Mouse (Mus musculus) embryonic facial prominence, embryonic 10.5 days (tissue): ENCODE measurements around the gene Tmem129. TPM values are rescaled to one million over a fixed set of nuclear protein-coding genes. Genes with fewer than 3 reads are reported as not detected.

ENCODE experiments used
- DNase-seq: peaks from one replicate; pipeline ENCODE4 v3.0.0-alpha.2; 2017; ENCODE audit warnings: low spot score
- H3K27ac ChIP-seq: fragments of 300-500 bp; sonication (generic); replicated peaks from 2 replicates; pipeline ENCODE4 v1.5.1; 2016; ENCODE audit warnings: mild to moderate bottlenecking
- H3K27me3 ChIP-seq: fragments of 300-500 bp; sonication (generic); replicated peaks from 2 replicates; pipeline ENCODE4 v1.6.1; 2016; ENCODE audit warnings: low read depth, mild to moderate bottlenecking; ENCODE audit not compliant: poor library complexity, severe bottlenecking
- H3K36me3 ChIP-seq: fragments of 300-500 bp; sonication (generic); replicated peaks from 2 replicates; pipeline ENCODE4 v1.6.1; 2016; ENCODE audit warnings: mild to moderate bottlenecking, moderate library complexity
- H3K4me1 ChIP-seq: fragments of 300-500 bp; sonication (generic); 2 replicates; pipeline ENCODE4 v1.6.1; 2016
- H3K4me3 ChIP-seq: fragments of 300-500 bp; sonication (generic); 2 replicates; pipeline ENCODE4 v1.5.1; 2016; ENCODE audit warnings: mild to moderate bottlenecking, moderate library complexity
- H3K9me3 ChIP-seq: fragments of 300-500 bp; sonication (generic); 2 replicates; pipeline ENCODE4 v1.6.1; 2016; ENCODE audit warnings: mild to moderate bottlenecking
- WGBS: fragments of 180-500 bp; shearing (Covaris S2); methylation state at CpG from one replicate; pipeline ENCODE4 v1.1.7; 2016; 5-methylcytosine and 5-hydroxymethylcytosine counted together
- polyA plus RNA-seq: library from polyadenylated mRNA; unstranded; fragments of >200 nt; fragmentation: Nextera tagmentation; extraction: Ambion mirVana; gene quantifications from 2 replicates; pipeline ENCODE4 v1.2.1, GENCODE M21; 2016

Tmem129 gene
- polyA plus RNA-seq, 1 experiment from 2014 or later = 37.1 TPM

- peaks cover 84% of the 10 kb centered on the region for H3K4me1 ChIP-seq
- no peaks in the 10 kb centered on the region for H3K9me3 ChIP-seq
- H3K4me3 ChIP-seq = peak overlapping the region; percentile 64
- peak overlapping the region; percentile 90 for H3K27ac ChIP-seq
- H3K36me3 ChIP-seq = no peaks in the 10 kb centered on the region
- peaks cover 100% of the 10 kb centered on the region for H3K27me3 ChIP-seq
- no peak for DNase-seq
- WGBS = under 1% methylated on average over 24 of the region's 24 CpGs
These were observed 37.5 kb upstream of the Tmem129 start for GRCm38 (mm10) chr5:33695718-33696121.

DNA sequence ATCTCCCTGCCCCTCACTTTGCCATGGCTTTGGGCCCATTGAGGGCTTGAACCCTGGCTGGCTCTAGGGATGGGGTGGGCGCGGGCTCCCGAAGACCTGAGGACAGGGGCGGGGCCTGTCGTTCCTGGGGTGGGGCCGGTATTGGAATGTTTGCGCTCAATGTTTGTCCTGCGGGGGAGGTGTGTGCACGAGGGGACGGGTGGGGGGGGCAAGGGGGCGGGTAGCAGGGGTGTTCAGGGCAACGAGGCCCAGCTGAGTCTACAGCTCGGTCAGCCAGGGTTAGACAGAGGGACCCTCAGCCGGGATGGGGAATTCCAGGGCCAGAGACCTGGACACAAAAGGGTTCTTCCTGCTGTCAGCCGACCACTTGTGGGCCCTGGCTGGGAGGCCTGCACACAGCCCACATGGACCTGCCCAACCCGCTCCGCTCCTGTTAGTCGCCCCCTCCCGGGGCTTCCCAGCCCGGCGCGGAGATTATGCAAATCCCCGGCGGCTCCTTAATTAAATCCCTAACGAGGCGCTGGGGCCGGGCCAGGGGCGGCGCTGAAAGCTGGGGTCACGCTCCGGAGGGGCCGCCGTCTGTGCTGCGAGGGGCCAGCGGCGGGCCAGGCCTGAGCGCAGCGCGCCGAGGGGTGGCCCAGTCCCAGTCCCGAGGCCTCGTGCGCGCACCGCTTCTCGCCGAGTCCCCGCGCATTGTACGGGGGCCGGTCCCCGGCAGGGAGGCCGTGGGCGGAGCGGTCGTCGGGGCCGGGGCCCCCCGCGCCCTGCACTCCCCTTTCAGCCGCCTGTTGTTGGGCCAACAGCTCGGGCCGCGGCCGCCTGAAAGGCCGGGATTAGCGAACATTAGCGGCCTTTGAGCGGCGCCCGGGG is 36.9 kb upstream of the Tmem129 start:
- peaks cover 84% of the 10 kb centered on the region for H3K4me1 ChIP-seq
- no peaks in the 10 kb centered on the region for H3K36me3 ChIP-seq
- peaks cover 100% of the 10 kb centered on the region for H3K27me3 ChIP-seq
- no peaks in the 10 kb centered on the region for H3K9me3 ChIP-seq
- peak overlapping the region; percentile 90 for H3K27ac ChIP-seq
- peak overlapping the region; percentile 64 for H3K4me3 ChIP-seq
- 1% methylated on average over 71 of the region's 71 CpGs for WGBS
- peak; percentile 81 for DNase-seq

GRCm38 (mm10) chr5:33694461-33694847 is 36.2 kb upstream of the Tmem129 start:
- Histone ChIP-seq H3K4me3 (peak overlapping the region; percentile 64; the same call in 1 of the 2 replicates), H3K9me3 (no peaks in the 10 kb centered on the region), H3K27ac (peak overlapping the region; percentile 90), H3K36me3 (no peaks in the 10 kb centered on the region), H3K4me1 (peaks cover 84% of the 10 kb centered on the region), H3K27me3 (peaks cover 100% of the 10 kb centered on the region)
- DNase-seq = no peak
- 42% methylated on average over 9 of the region's 9 CpGs for WGBS

- Histone ChIP-seq H3K27ac (peak overlapping the region; percentile 72), H3K27me3 (peaks cover 99% of the 10 kb centered on the region), H3K9me3 (no peaks in the 10 kb centered on the region), H3K36me3 (no peaks in the 10 kb centered on the region), H3K4me1 (peaks cover 73% of the 10 kb centered on the region), H3K4me3 (peak overlapping the region; percentile 27)
- peak; percentile 71 for DNase-seq
- 4% methylated on average over 24 of the region's 24 CpGs for WGBS
These were observed 34.2 kb upstream of the Tmem129 start for GRCm38 (mm10) chr5:33692393-33692792.

DNA sequence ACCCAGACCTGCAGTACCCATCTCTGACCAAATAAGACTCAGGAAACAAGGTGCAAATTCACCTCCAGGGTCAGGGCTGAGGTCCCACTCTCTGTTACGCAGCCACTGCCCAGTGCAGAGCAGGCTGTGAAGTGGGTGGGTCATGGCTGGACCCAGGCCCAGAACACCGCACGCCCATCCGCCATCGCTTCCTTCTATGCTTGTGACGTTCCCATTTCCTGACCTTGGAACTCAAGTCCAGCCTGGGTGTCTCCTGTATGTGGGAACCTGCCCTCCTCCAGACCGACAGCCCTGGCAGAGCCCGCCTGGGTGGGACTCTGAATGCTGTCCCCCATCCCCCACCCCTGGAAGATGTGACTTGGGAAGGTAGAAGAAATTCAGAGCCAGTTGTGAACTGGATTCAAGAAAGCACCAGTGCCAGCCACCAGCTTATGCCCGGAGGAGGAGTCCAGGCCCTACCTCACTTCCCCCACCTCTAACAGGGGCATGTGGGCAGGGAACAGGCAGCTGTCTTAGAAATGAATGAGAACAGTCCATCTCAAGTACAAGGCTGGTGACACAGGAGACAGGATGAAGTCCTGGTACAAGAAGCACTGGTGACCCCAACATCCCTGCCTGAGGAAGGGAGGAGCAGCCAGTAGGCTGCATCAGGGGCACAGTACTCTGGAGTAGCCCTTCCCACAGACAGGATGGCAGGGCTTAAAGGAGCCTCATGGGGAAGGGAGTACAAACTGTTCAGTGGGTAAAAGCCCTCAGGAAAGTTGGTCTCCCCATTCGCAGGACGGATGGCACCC is 31.8 kb upstream of the Tmem129 start:
- Histone ChIP-seq H3K27ac (peak overlapping the region; percentile 78), H3K36me3 (no peaks in the 10 kb centered on the region), H3K9me3 (no peaks in the 10 kb centered on the region), H3K4me1 (peaks cover 50% of the 10 kb centered on the region), H3K4me3 (peak overlapping the region; percentile 33; the same call in 1 of the 2 replicates), H3K27me3 (peaks cover 96% of the 10 kb centered on the region)
- no peak for DNase-seq
- WGBS = 84% methylated on average over 11 of the region's 11 CpGs

GRCm38 (mm10) chr5:33689221-33689844 is 31.1 kb upstream of the Tmem129 start:
- peaks cover 89% of the 10 kb centered on the region for H3K27me3 ChIP-seq
- no peaks in the 10 kb centered on the region for H3K36me3 ChIP-seq
- no peaks in the 10 kb centered on the region for H3K9me3 ChIP-seq
- WGBS = 50% methylated on average over 20 of the region's 20 CpGs
- H3K27ac ChIP-seq = peak overlapping the region; percentile 78
- H3K4me3 ChIP-seq = peak overlapping the region; percentile 33
- DNase-seq = no peak
- H3K4me1 ChIP-seq = peaks cover 49% of the 10 kb centered on the region

GRCm38 (mm10) chr5:33688278-33689220 is 30.3 kb upstream of the Tmem129 start:
- peaks cover 81% of the 10 kb centered on the region for H3K27me3 ChIP-seq
- no peaks in the 10 kb centered on the region for H3K9me3 ChIP-seq
- no peaks in the 10 kb centered on the region for H3K36me3 ChIP-seq
- peak overlapping the region; percentile 78 for H3K27ac ChIP-seq
- H3K4me3 ChIP-seq = peak overlapping the region; percentile 33; the same call in 1 of the 2 replicates
- no peak for DNase-seq
- WGBS = 65% methylated on average over 14 of the region's 14 CpGs
- peaks cover 44% of the 10 kb centered on the region for H3K4me1 ChIP-seq

GRCm38 (mm10) chr5:33687142-33687541 is 28.9 kb upstream of the Tmem129 start:
- Histone ChIP-seq H3K36me3 (no peaks in the 10 kb centered on the region), H3K4me1 (peaks cover 32% of the 10 kb centered on the region), H3K4me3 (no peak overlapping the region), H3K27ac (no peak overlapping the region), H3K9me3 (no peaks in the 10 kb centered on the region), H3K27me3 (peaks cover 67% of the 10 kb centered on the region)
- DNase-seq = no peak
- whole genome bisulfite sequencing = 87% methylated on average over 4 of the region's 4 CpGs

DNA sequence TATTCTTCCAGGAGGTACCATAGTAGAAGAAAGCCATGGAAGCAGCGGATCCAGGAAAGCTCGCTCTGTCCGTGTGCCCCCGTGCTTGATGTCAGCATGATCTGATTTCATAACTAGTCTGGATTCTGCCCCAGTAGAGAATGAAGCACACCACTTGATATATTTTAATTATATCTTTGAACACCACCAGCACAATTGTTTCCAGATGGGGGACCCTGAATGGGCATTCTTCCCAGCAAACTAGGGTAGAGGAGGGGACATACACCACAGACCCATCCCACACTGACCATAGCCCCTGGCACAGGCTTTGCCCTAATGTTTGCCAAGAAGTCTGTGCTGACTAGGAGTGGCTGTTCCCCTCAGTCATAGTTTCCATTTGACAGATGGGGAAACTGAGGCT is 26.7 kb upstream of the Tmem129 start:
- Histone ChIP-seq H3K4me3 (no peak overlapping the region), H3K9me3 (no peaks in the 10 kb centered on the region), H3K27ac (no peak overlapping the region), H3K36me3 (no peaks in the 10 kb centered on the region), H3K4me1 (peaks cover 26% of the 10 kb centered on the region), H3K27me3 (peaks cover 45% of the 10 kb centered on the region)
- no peak for DNase-seq
- WGBS = 88% methylated on average over 4 of the region's 4 CpGs

DNA sequence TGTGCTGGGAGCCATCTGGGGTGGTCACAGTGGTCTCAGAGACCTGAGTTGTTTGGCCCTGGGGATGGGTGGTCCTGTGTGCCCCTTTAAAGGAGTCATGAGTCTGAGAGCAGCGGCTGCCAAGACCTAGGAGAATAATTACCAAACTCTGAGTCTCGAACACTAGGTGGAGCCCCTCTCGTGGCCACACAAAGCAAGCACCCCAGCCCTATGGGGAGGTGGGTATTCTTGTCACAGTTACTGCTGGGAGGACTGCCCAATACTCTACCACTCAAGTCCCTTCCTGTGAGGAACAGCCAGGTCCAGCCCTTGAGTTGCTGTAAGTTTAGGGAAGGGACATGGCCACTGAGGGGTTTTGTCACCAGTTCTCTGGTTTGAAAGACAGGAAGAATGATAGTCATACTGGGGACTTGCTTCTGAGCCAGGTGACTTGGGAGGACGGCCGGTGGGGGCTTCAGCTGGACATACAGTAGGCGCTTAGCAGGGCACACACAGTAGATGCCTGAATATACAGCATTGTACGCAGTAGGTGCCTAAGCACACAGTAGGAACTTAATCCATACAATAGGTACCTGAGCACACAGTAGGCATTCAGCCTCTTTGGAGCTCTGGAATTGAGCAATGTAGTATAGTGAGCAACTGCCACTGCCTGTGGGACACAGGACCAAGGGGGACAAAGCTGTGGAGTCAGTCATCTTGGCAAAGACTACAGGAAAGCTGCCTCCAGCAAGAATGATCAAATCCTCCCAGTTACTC is 25.9 kb upstream of the Tmem129 start:
- Histone ChIP-seq H3K4me3 (no peak overlapping the region), H3K4me1 (peaks cover 18% of the 10 kb centered on the region), H3K9me3 (no peaks in the 10 kb centered on the region), H3K27ac (no peak overlapping the region), H3K36me3 (no peaks in the 10 kb centered on the region), H3K27me3 (peaks cover 37% of the 10 kb centered on the region)
- 45% methylated on average over 7 of the region's 7 CpGs for WGBS
- peak; percentile 61 for DNase-seq

GRCm38 (mm10) chr5:33682963-33683362 is 24.7 kb upstream of the Tmem129 start:
- H3K36me3 ChIP-seq = no peaks in the 10 kb centered on the region
- no peak overlapping the region for H3K4me3 ChIP-seq
- peaks cover 12% of the 10 kb centered on the region; the same call in 1 of the 2 replicates for H3K4me1 ChIP-seq
- H3K9me3 ChIP-seq = no peaks in the 10 kb centered on the region
- DNase-seq = no peak
- no peak overlapping the region for H3K27ac ChIP-seq
- peaks cover 25% of the 10 kb centered on the region for H3K27me3 ChIP-seq
- WGBS = 85% methylated on average over 4 of the region's 4 CpGs
